8 mouse cellular contexts compared by ENCODE assay signal in the genomic region with DNA sequence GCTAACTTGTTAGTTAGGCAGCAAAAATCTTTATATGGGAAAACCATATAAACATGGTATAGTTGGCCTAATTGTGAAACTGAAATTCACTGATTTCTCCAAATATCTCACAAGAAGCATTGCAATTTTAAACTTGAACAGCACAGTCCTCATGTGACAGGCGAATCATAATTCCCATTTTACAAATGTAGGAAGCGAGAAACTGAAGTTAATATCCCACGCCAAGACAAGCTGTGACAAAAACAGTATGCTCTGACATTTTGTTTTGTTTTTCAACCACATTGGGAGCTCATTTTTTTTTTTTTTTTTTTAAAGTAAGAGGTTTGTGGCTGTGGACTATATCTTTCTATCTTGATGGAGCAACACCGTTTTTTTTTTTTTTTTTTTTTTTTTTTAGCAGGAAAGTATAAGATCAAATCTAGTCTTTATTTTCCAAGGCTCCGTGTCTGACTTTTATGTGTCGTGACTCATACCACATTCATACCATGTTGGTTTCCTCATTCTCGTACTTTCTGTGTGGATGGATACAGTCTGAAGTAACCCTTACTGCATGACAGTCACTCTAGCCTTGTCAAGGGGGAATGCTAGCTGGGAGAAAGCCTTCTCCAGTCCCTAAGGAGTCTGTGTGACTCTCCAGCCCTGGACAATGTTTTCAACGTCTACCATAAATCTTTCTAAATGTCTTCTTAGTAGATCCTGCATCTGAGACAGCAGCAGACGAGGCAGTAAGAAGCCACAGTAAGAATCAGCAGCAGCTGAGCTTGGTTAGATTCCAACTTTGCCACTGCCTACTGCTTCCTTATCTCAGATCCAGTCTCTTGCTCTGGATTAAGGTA. TPM values are rescaled to one million over a fixed set of nuclear protein-coding genes. Genes with fewer than 3 reads are reported as not detected.
DNase-seq lines count a peak whose midpoint lies in the region; ATAC-seq lines count a peak whose summit lies in the region.

No protein-coding gene starts in this region.

- no peaks in the 10 kb centered on the region for H3K36me3 ChIP-seq in neural tube, embryonic 11.5 days (ENCODE audit: control insufficient read depth, insufficient read depth, low read length)
- no peaks in the 10 kb centered on the region for H3K36me3 ChIP-seq in hindbrain, embryonic 12.5 days
- peaks cover 3% of the 10 kb centered on the region for H3K36me3 ChIP-seq in midbrain, embryonic 10.5 days

- H3K27ac ChIP-seq in neural tube, embryonic 11.5 days (ENCODE audit: low read depth, low read length): no peak overlapping the region
- H3K27ac ChIP-seq in hindbrain, embryonic 12.5 days: no peak overlapping the region
- H3K27ac ChIP-seq in midbrain, embryonic 10.5 days (replicated peaks): no peak overlapping the region

- H3K4me3 ChIP-seq in neural tube, embryonic 11.5 days (ENCODE audit: low read depth, low read length): peak overlapping the region; percentile 82
- peak overlapping the region; percentile 92 for H3K4me3 ChIP-seq in hindbrain, embryonic 12.5 days
- peak overlapping the region; percentile 91 for H3K4me3 ChIP-seq in midbrain, embryonic 10.5 days

- no peaks in the 10 kb centered on the region for H3K4me1 ChIP-seq in neural tube, embryonic 11.5 days (ENCODE audit: control insufficient read depth, insufficient read depth, low read length)
- H3K4me1 ChIP-seq in hindbrain, embryonic 12.5 days: peaks cover 5% of the 10 kb centered on the region; the same call in 1 of the 2 replicates
- peaks cover 14% of the 10 kb centered on the region for H3K4me1 ChIP-seq in midbrain, embryonic 10.5 days

- peak; percentile 63 for DNase-seq in adrenal gland, adult 2 months
- no peak for DNase-seq in adrenal gland, adult 8-10 months
- DNase-seq in neural tube, embryonic 11.5 days (ENCODE audit: low spot score): peak; percentile 12
- DNase-seq in neural tube, embryonic 10.5 days (ENCODE audit: extremely low spot score, low spot score): no peak
- DNase-seq in midbrain, embryonic 10.5 days (ENCODE audit: low spot score): no peak
- no peak for DNase-seq in kidney, adult 8-10 months

- H3K9ac ChIP-seq in neural tube, embryonic 11.5 days (ENCODE audit: low read length): no peak overlapping the region
- no peak overlapping the region for H3K9ac ChIP-seq in hindbrain, embryonic 12.5 days

- H3K4me2 ChIP-seq in neural tube, embryonic 11.5 days (ENCODE audit: low read depth): peak overlapping the region; percentile 56
- peak overlapping the region; percentile 70 for H3K4me2 ChIP-seq in hindbrain, embryonic 12.5 days (replicated peaks)

- no peaks in the 10 kb centered on the region for H3K27me3 ChIP-seq in neural tube, embryonic 11.5 days (ENCODE audit: control insufficient read depth, insufficient read depth, low read length)
- H3K27me3 ChIP-seq in hindbrain, embryonic 12.5 days: no peaks in the 10 kb centered on the region
- H3K27me3 ChIP-seq in midbrain, embryonic 10.5 days (ENCODE audit: low read depth, poor library complexity, severe bottlenecking): no peaks in the 10 kb centered on the region

- H3K9me3 ChIP-seq in neural tube, embryonic 11.5 days (ENCODE audit: control insufficient read depth, low read length): no peaks in the 10 kb centered on the region
- H3K9me3 ChIP-seq in hindbrain, embryonic 12.5 days (replicated peaks): no peaks in the 10 kb centered on the region
- no peaks in the 10 kb centered on the region for H3K9me3 ChIP-seq in midbrain, embryonic 10.5 days (replicated peaks)

- 54% methylated on average over 9 of the region's 9 CpGs for WGBS in neural tube, embryonic 11.5 days
- WGBS in hindbrain, embryonic 12.5 days: 58% methylated on average over 8 of the region's 9 CpGs
- 62% methylated on average over 9 of the region's 9 CpGs for WGBS in midbrain, embryonic 10.5 days

- no peak for ATAC-seq in neural tube, embryonic 11.5 days (ENCODE audit: insufficient read depth, low FRiP score, low TSS enrichment)
- no peak for ATAC-seq in hindbrain, embryonic 12.5 days (ENCODE audit: low FRiP score)
- no peak for ATAC-seq in erythroid progenitor cell, adult 5-6 weeks (replicated peaks; ENCODE audit: low FRiP score, poor library complexity, severe bottlenecking)

RNA-seq across cellular contexts. Expression of gene Dennd1b, which starts 0.8 kb away (rescaled TPM):
- total RNA-seq in adrenal gland, adult 2 months (2021): 10 to 100 TPM; 22.0 to 26.3 TPM
- 3.3 and 3.4 TPM in 2 replicates for polyA plus RNA-seq in adrenal gland, adult 2 months (2012; rRNA removed)
- 10 to 100 TPM; 26.2 to 36.5 (median 28.1) TPM for total RNA-seq in adrenal gland, adult 8-10 months (2022)
- 10.6 and 12.7 TPM in 2 replicates for polyA plus RNA-seq in neural tube, embryonic 11.5 days (2014; fragmentation: Nextera tagmentation; extraction: Ambion mirVana)
- polyA plus RNA-seq in hindbrain, embryonic 12.5 days (2016; fragmentation: Nextera tagmentation; extraction: Ambion mirVana): 10.9 and 14.3 TPM in 2 replicates
- polyA plus RNA-seq in midbrain, embryonic 10.5 days (2016; fragmentation: Nextera tagmentation; extraction: Ambion mirVana): 6.4 and 9.4 TPM in 2 replicates
- 8.6 and 15.1 TPM in 2 replicates for total RNA-seq in erythroid progenitor cell, adult 5-6 weeks (2015; ENCODE audit: low replicate concordance)
- 2.3 and 5.1 TPM in 2 replicates for total RNA-seq in erythroid progenitor cell, adult 5-6 weeks (2017; ENCODE audit: low replicate concordance)

Comparison
In these comparisons a context has a peak if more than half of its experiments do, and no peak if none do; other contexts are left out.
1. DNase-seq: peak in adrenal gland, adult 2 months (single experiment) and neural tube, embryonic 11.5 days (single experiment); none in adrenal gland, adult 8-10 months (single experiment), neural tube, embryonic 10.5 days (single experiment), midbrain, embryonic 10.5 days (single experiment) and kidney, adult 8-10 months (0 of 2).
2. Peak in every context shown above with its lines, with median percentiles within 50 percentile points of each other: H3K4me3 ChIP-seq.